Mouse (Mus musculus) neural tube, embryonic 14.5 days (tissue): ENCODE data around the gene Ktn1. TPM values are rescaled to one million over a fixed set of nuclear protein-coding genes. Genes with fewer than 3 reads are reported as not detected.

ENCODE experiments used
- ATAC-seq: fragments of 200-750 bp; cut with Nextera tagmentation; 2 replicates; pipeline ENCODE4 v1.8.0; 2017; ENCODE audit warnings: low read depth, mild to moderate bottlenecking, moderate TSS enrichment, moderate library complexity
- H3K27ac ChIP-seq: fragments of 300-500 bp; sonication (generic); 2 replicates; pipeline ENCODE4 v1.5.1; 2014; ENCODE audit warnings: low read depth, mild to moderate bottlenecking, control low read depth, low read length, moderate library complexity, mixed read lengths
- H3K27me3 ChIP-seq: fragments of 300-500 bp; sonication (generic); 2 replicates; pipeline ENCODE4 v1.6.1; 2014; ENCODE audit warnings: low read length; ENCODE audit not compliant: control insufficient read depth, insufficient read depth
- H3K36me3 ChIP-seq: fragments of 300-500 bp; sonication (generic); 2 replicates; pipeline ENCODE4 v1.6.1; 2014; ENCODE audit warnings: low read length, mixed read lengths; ENCODE audit not compliant: control insufficient read depth, insufficient read depth
- H3K4me1 ChIP-seq: fragments of 300-500 bp; sonication (generic); 2 replicates; pipeline ENCODE4 v1.6.1; 2014; ENCODE audit warnings: low read length; ENCODE audit not compliant: control insufficient read depth, insufficient read depth
- H3K4me2 ChIP-seq: fragments of 300-500 bp; sonication (generic); 2 replicates; pipeline ENCODE4 v1.6.1; 2014; ENCODE audit warnings: mild to moderate bottlenecking, low read depth, low read length, control low read depth
- H3K4me3 ChIP-seq: fragments of 300-500 bp; sonication (generic); 2 replicates; pipeline ENCODE4 v1.5.1; 2014; ENCODE audit warnings: low read depth, low read length, control low read depth, mixed read lengths
- H3K9ac ChIP-seq: fragments of 300-500 bp; sonication (generic); replicated peaks from 2 replicates; pipeline ENCODE4 v1.6.1; 2014; ENCODE audit warnings: low read depth, mild to moderate bottlenecking, control low read depth, low read length, mixed read lengths
- H3K9me3 ChIP-seq: fragments of 300-500 bp; sonication (generic); 2 replicates; pipeline ENCODE4 v1.6.1; 2016; ENCODE audit warnings: low read length; ENCODE audit not compliant: control insufficient read depth
- WGBS: fragments of 180-500 bp; shearing (Covaris S2); extraction: QIAGEN DNeasy Blood & Tissue Kit; methylation state at CpG from one replicate; pipeline ENCODE4 v1.1.7; 2014; 5-methylcytosine and 5-hydroxymethylcytosine counted together
- polyA plus RNA-seq: library from polyadenylated mRNA; unstranded; fragments of >200 nt; fragmentation: Nextera tagmentation; extraction: Ambion mirVana; gene quantifications from 2 replicates; pipeline ENCODE4 v1.2.1, GENCODE M21; 2014

Gene Ktn1
- polyA plus RNA-seq, 1 experiment from 2014 or later: 88.7 TPM

- WGBS: 86% methylated on average over 4 of the region's 4 CpGs
- no peak for ATAC-seq
Observed at GRCm38 (mm10) chr14:47651272-47651671, 3.0 kb downstream of the Ktn1 start.

GRCm38 (mm10) chr14:47655444-47655843 is 7.2 kb downstream of the Ktn1 start:
- H3K36me3 ChIP-seq: no peaks in the 10 kb centered on the region
- H3K4me1 ChIP-seq: peaks cover 3% of the 10 kb centered on the region
- H3K9ac ChIP-seq: no peak overlapping the region
- no peak for ATAC-seq
- H3K4me3 ChIP-seq: no peak overlapping the region
- 87% methylated on average over 2 of the region's 2 CpGs for WGBS
- no peaks in the 10 kb centered on the region for H3K9me3 ChIP-seq
- no peak overlapping the region for H3K4me2 ChIP-seq
- no peak overlapping the region for H3K27ac ChIP-seq
- no peaks in the 10 kb centered on the region for H3K27me3 ChIP-seq

More at GRCm38 (mm10) chr14:47651272-47651671, 3.0 kb downstream of the Ktn1 start:
- H3K36me3 ChIP-seq: no peaks in the 10 kb centered on the region
- H3K27ac ChIP-seq: no peak overlapping the region
- H3K4me2 ChIP-seq: no peak overlapping the region
- H3K27me3 ChIP-seq: no peaks in the 10 kb centered on the region
- H3K4me3 ChIP-seq: no peak overlapping the region
- no peaks in the 10 kb centered on the region for H3K9me3 ChIP-seq
- H3K4me1 ChIP-seq: peaks cover 7% of the 10 kb centered on the region
- H3K9ac ChIP-seq: no peak overlapping the region

- 91% methylated on average over 11 of the region's 11 CpGs for WGBS
- Histone ChIP-seq H3K27ac (no peak overlapping the region), H3K4me3 (no peak overlapping the region), H3K9me3 (no peaks in the 10 kb centered on the region), H3K36me3 (no peaks in the 10 kb centered on the region), H3K27me3 (no peaks in the 10 kb centered on the region), H3K4me1 (no peaks in the 10 kb centered on the region), H3K4me2 (no peak overlapping the region), H3K9ac (no peak overlapping the region)
- ATAC-seq: no peak
Observed at GRCm38 (mm10) chr14:47663844-47664469, 15.7 kb downstream of the Ktn1 start.

GRCm38 (mm10) chr14:47664470-47664864 is 16.2 kb downstream of the Ktn1 start:
- H3K36me3 ChIP-seq: no peaks in the 10 kb centered on the region
- no peak for ATAC-seq
- H3K4me3 ChIP-seq: no peak overlapping the region
- H3K9me3 ChIP-seq: no peaks in the 10 kb centered on the region
- H3K27ac ChIP-seq: no peak overlapping the region
- H3K4me1 ChIP-seq: no peaks in the 10 kb centered on the region
- H3K27me3 ChIP-seq: no peaks in the 10 kb centered on the region
- H3K4me2 ChIP-seq: no peak overlapping the region
- no peak overlapping the region for H3K9ac ChIP-seq

- H3K9ac ChIP-seq: no peak overlapping the region
- no peak overlapping the region for H3K4me3 ChIP-seq
- H3K4me1 ChIP-seq: no peaks in the 10 kb centered on the region
- H3K4me2 ChIP-seq: no peak overlapping the region
- no peaks in the 10 kb centered on the region for H3K9me3 ChIP-seq
- H3K27ac ChIP-seq: no peak overlapping the region
- WGBS: 89% methylated on average over 5 of the region's 5 CpGs
- no peaks in the 10 kb centered on the region for H3K27me3 ChIP-seq
- H3K36me3 ChIP-seq: no peaks in the 10 kb centered on the region
- no peak for ATAC-seq
Observed at GRCm38 (mm10) chr14:47665061-47665778, 17.0 kb downstream of the Ktn1 start.

- Histone ChIP-seq H3K27me3 (no peaks in the 10 kb centered on the region), H3K36me3 (peaks cover 3% of the 10 kb centered on the region), H3K4me3 (no peak overlapping the region), H3K9ac (no peak overlapping the region), H3K4me1 (no peaks in the 10 kb centered on the region), H3K9me3 (no peaks in the 10 kb centered on the region), H3K27ac (no peak overlapping the region), H3K4me2 (no peak overlapping the region)
- ATAC-seq: no peak
Observed at GRCm38 (mm10) chr14:47668096-47668495, 19.8 kb downstream of the Ktn1 start.

GRCm38 (mm10) chr14:47682886-47683285 is 34.6 kb downstream of the Ktn1 start:
- no peak for ATAC-seq
- peaks cover 44% of the 10 kb centered on the region for H3K36me3 ChIP-seq
- no peaks in the 10 kb centered on the region for H3K27me3 ChIP-seq
- no peak overlapping the region for H3K4me3 ChIP-seq
- WGBS: 95% methylated on average over 10 of the region's 10 CpGs
- H3K9me3 ChIP-seq: no peaks in the 10 kb centered on the region
- H3K27ac ChIP-seq: no peak overlapping the region
- H3K4me2 ChIP-seq: no peak overlapping the region
- H3K9ac ChIP-seq: no peak overlapping the region
- H3K4me1 ChIP-seq: no peaks in the 10 kb centered on the region

- H3K9me3 ChIP-seq: no peaks in the 10 kb centered on the region
- H3K9ac ChIP-seq: no peak overlapping the region
- H3K27ac ChIP-seq: no peak overlapping the region
- no peaks in the 10 kb centered on the region for H3K27me3 ChIP-seq
- WGBS: 93% methylated on average over 5 of the region's 5 CpGs
- no peak overlapping the region for H3K4me2 ChIP-seq
- no peak for ATAC-seq
- peaks cover 45% of the 10 kb centered on the region for H3K36me3 ChIP-seq
- no peak overlapping the region for H3K4me3 ChIP-seq
- no peaks in the 10 kb centered on the region for H3K4me1 ChIP-seq
Observed at GRCm38 (mm10) chr14:47684579-47684978, 36.3 kb downstream of the Ktn1 start.

- ATAC-seq: no peak
- Histone ChIP-seq H3K4me2 (no peak overlapping the region), H3K9ac (no peak overlapping the region), H3K4me1 (no peaks in the 10 kb centered on the region), H3K27me3 (no peaks in the 10 kb centered on the region), H3K27ac (no peak overlapping the region), H3K9me3 (no peaks in the 10 kb centered on the region), H3K4me3 (no peak overlapping the region), H3K36me3 (peaks cover 19% of the 10 kb centered on the region)
- 43% methylated on average over 5 of the region's 5 CpGs for WGBS
Observed at GRCm38 (mm10) chr14:47699126-47699525, 50.9 kb downstream of the Ktn1 start.
